Mouse (Mus musculus): ENCODE data around the gene A130010J15Rik.

Gene A130010J15Rik

GRCm38 (mm10) chr1:193200640-193201382, 33.0 kb downstream of the A130010J15Rik start:
- DNase-seq (ENCODE audit: low spot score in 2 of 2): no peak

DNA sequence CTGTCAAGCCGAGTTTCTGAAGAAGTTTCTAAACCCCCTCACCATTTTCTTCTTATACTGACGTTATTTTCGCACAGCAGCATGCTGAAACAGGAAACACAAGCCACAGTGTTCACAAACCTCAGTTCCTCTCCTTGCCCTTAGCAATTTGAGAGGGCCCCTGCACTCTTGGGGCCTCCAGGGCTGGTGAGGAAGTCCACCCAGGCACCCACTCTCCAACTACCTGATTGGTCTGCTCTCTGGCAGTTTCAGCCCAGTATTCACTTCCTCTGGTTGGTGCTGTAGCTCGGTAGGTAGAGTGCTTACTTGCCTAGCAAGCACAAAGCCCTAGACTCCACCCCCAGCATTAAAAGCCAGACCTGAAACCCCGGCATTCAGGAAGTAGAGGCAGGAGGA, 33.5 kb downstream of the A130010J15Rik start, which contains the start of gene Traf3ip3:
TSS of gene Traf3ip3 (minus strand) at position 321 of the 396 bp plus-strand sequence.
- no peak for DNase-seq (ENCODE audit: low spot score in 2 of 2)

- no peak for DNase-seq (ENCODE audit: low spot score in 2 of 2)
Measured at GRCm38 (mm10) chr1:193203821-193204220, 36.0 kb downstream of the A130010J15Rik start.

- no peak for DNase-seq (ENCODE audit: low spot score in 2 of 2)
Measured at GRCm38 (mm10) chr1:193205431-193205830, 37.6 kb downstream of the A130010J15Rik start.

- DNase-seq (ENCODE audit: low spot score in 2 of 2): no peak
Measured at GRCm38 (mm10) chr1:193207503-193207902, 39.7 kb downstream of the A130010J15Rik start, which contains the start of gene Lamb3. Gene Lamb3, plus strand, starts transcription at chr1:193207699.

GRCm38 (mm10) chr1:193208178-193208577, 40.3 kb downstream of the A130010J15Rik start:
- DNase-seq (ENCODE audit: low spot score in 2 of 2): peak; percentile 47 to 51

DNA sequence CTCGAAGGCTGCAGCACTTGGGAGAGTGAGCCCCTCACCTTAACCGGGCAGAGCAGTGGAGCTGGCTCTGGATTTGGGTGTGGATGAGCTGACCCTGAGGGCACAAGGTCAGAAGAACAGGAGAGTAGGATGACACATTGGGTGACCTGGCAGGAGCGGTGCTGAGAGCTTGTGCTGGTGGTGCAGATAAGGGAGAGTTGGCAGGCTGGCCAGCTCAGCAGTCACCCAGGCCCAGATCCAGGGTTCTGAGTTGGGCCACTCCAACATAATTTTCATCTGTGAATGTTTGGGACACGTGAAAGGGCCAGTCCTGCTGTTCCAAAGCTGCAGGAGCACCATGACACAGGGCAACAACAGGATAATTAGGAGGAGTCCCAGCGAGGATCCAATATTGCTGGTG, 43.5 kb downstream of the A130010J15Rik start:
- DNase-seq (ENCODE audit: low spot score in 2 of 2): no peak

- no peak for DNase-seq (ENCODE audit: low spot score in 2 of 2)
Measured at GRCm38 (mm10) chr1:193214053-193214452, 46.2 kb downstream of the A130010J15Rik start.

DNA sequence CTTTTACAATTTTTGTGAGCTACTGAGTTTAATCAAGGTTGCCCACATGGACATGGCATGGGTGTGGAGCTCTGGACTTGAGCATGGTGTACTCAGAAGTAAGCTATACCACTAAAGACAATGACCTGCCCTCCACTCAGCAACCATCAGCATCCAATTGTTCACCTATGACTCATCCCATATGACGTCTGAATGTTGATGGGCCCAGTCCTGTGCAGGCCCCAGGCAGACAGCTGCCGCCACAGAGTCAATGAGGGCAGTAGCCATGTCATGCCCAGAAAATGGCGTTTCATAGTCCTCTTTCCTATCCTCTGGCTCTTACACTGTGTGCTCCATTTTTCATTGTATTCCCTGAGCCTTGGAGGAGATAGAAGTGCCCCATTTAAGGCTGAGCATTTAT, 48.2 kb downstream of the A130010J15Rik start:
- no peak for DNase-seq (ENCODE audit: low spot score in 2 of 2)

GRCm38 (mm10) chr1:193220408-193220807, 52.6 kb downstream of the A130010J15Rik start:
- DNase-seq (ENCODE audit: low spot score in 2 of 2): no peak

- no peak for DNase-seq (ENCODE audit: low spot score in 2 of 2)
Measured at GRCm38 (mm10) chr1:193225531-193225930, 57.7 kb downstream of the A130010J15Rik start.

GRCm38 (mm10) chr1:193226114-193226513, 58.3 kb downstream of the A130010J15Rik start:
- DNase-seq (ENCODE audit: low spot score in 2 of 2): no peak

DNA sequence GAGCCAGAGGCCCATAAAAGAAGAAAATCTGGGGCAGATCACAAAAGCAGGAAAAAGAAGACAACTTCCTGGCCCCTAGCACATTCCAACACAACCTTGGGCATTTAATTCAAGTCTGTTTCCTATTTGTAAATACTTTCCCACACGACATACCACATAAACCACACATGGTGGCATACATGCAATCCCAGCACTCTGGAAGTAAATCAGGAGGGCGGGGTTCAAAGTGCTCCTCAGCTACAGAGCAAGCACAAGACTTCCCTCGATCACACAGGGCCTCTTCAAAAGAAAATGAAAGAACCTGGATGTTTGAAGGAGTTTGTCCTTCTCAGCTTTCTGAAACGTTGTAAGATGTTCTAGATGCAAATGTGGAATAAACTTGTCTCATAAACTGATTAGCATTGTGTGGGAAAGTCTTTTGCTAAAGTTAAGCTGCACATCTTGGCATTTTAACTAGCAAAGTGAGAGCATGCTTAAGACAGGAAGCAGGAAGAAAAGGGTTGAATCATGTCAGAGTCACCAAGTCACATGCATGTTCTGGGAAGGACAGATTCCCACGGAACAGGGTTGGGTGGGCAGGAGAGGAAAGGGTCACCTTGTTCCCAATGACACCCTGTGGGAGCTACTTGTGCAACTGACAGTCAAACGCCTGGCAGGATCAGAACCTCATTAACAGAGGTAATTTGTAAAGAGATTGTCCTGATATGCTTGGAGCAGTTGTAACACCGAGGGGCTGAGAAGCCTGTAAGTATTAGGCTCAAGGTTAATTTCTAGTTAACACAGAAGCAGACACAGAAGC, 59.1 kb downstream of the A130010J15Rik start:
- DNase-seq (ENCODE audit: low spot score in 2 of 2): no peak
